Mouse (Mus musculus) ES-Bruce4 (cell line): ENCODE results near the gene E130114P18Rik. TPM values are rescaled to one million over a fixed set of nuclear protein-coding genes. Genes with fewer than 3 reads are reported as not detected.

Experiments used
- H3K27ac ChIP-seq: 2 replicates; pipeline ENCODE4 v1.5.1; 2012; ENCODE audit warnings: low read length, inconsistent platforms; ENCODE audit not compliant: insufficient read depth
- H3K27me3 ChIP-seq: 2 replicates; pipeline ENCODE4 v1.6.1; 2012; ENCODE audit warnings: mild to moderate bottlenecking, low read length, inconsistent platforms; ENCODE audit not compliant: control insufficient read depth, poor library complexity, insufficient read depth, severe bottlenecking
- H3K36me3 ChIP-seq: 2 replicates; pipeline ENCODE4 v1.6.1; 2012; ENCODE audit warnings: inconsistent platforms, mild to moderate bottlenecking, low read length, moderate library complexity; ENCODE audit not compliant: control insufficient read depth, poor library complexity, insufficient read depth, severe bottlenecking
- H3K4me1 ChIP-seq: one replicate; pipeline ENCODE4 v1.8.1; 2011; ENCODE audit warnings: low read length; ENCODE audit not compliant: control insufficient read depth, insufficient read depth
- H3K4me3 ChIP-seq: 2 replicates; pipeline ENCODE4 v1.5.1; 2011; ENCODE audit warnings: low read depth, mild to moderate bottlenecking, low read length
- H3K9ac ChIP-seq: 2 replicates; pipeline ENCODE4 v1.6.1; 2012; ENCODE audit warnings: low read depth, mild to moderate bottlenecking, inconsistent platforms; ENCODE audit not compliant: poor library complexity, severe bottlenecking
- H3K9me3 ChIP-seq: replicated peaks from 2 replicates; pipeline ENCODE4 v1.6.1; 2012; ENCODE audit warnings: mild to moderate bottlenecking, low read length, inconsistent platforms; ENCODE audit not compliant: control insufficient read depth, poor library complexity, insufficient read depth, severe bottlenecking
- CTCF ChIP-seq: IDR thresholded peaks from one replicate; pipeline ENCODE4 v1.8.1; 2011; ENCODE audit warnings: low read depth, low read length
- EP300 ChIP-seq: IDR thresholded peaks from 2 replicates; pipeline ENCODE4 v1.6.1; 2011; ENCODE audit warnings: low read depth, low read length; ENCODE audit not compliant: insufficient read depth
- POLR2A ChIP-seq: IDR thresholded peaks from one replicate; pipeline ENCODE4 v1.8.1; 2011; ENCODE audit warnings: low read length; ENCODE audit not compliant: insufficient read depth
- polyA plus RNA-seq: library from polyadenylated mRNA; stranded (reverse); fragments of >200 nt; gene quantifications from 2 replicates; pipeline ENCODE4 v1.2.4, GENCODE M21; 2011; ENCODE audit warnings: low read depth; ENCODE audit not compliant: missing spikeins, insufficient read depth, insufficient read length

The E130114P18Rik gene
- polyA plus RNA-seq, 1 experiment: not detected

DNA sequence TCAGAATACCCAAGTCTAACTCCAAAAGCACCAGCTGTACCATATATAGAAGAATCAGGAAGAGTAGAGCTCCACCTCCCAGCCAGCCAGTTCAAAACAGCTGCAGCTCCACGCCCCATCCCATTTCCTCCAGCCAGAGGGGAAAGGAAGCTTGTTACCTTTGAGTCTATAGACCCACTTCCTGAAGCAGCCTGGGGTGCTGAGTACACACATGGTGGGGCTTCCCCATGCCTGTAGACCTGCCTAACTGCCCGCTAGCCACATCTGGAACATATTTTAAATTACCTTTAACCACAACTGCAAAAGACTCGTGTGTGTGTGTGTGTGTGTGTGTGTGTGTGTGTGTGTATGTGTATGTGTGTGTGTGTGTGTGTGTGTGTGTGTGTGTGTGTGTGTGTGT lies 120.3 kb downstream of the E130114P18Rik start:
- Histone ChIP-seq H3K9me3 (no peaks in the 10 kb centered on the region), H3K27me3 (no peaks in the 10 kb centered on the region), H3K36me3 (no peaks in the 10 kb centered on the region), H3K4me3 (no peak overlapping the region), H3K27ac (no peak overlapping the region), H3K4me1 (no peaks in the 10 kb centered on the region), H3K9ac (no peak overlapping the region)
- TF ChIP-seq POLR2A (no peak), CTCF (no peak), EP300 (no peak)

DNA sequence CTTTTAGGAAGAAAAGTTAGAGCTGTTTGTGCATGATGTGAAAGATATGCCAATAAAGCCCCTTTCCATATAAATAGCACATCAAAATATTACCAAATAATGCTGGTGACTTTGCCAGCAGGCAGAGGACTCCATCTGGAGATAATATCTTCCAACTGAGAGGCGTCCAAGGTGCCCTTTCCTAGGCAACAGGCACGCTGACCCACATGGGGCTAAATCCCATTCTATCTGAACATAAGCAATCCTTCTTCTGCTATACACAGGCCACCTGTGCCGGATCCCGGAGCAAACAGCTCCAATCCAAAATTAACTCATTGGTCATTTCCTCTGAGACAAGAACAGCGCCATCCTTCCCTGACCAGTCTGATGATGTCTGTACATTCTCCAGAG lies 128.3 kb downstream of the E130114P18Rik start:
- TF ChIP-seq CTCF (no peak), EP300 (no peak), POLR2A (no peak)
- Histone ChIP-seq H3K4me3 (no peak overlapping the region), H3K36me3 (no peaks in the 10 kb centered on the region), H3K9me3 (no peaks in the 10 kb centered on the region), H3K9ac (no peak overlapping the region), H3K4me1 (no peaks in the 10 kb centered on the region), H3K27ac (no peak overlapping the region), H3K27me3 (no peaks in the 10 kb centered on the region)

DNA sequence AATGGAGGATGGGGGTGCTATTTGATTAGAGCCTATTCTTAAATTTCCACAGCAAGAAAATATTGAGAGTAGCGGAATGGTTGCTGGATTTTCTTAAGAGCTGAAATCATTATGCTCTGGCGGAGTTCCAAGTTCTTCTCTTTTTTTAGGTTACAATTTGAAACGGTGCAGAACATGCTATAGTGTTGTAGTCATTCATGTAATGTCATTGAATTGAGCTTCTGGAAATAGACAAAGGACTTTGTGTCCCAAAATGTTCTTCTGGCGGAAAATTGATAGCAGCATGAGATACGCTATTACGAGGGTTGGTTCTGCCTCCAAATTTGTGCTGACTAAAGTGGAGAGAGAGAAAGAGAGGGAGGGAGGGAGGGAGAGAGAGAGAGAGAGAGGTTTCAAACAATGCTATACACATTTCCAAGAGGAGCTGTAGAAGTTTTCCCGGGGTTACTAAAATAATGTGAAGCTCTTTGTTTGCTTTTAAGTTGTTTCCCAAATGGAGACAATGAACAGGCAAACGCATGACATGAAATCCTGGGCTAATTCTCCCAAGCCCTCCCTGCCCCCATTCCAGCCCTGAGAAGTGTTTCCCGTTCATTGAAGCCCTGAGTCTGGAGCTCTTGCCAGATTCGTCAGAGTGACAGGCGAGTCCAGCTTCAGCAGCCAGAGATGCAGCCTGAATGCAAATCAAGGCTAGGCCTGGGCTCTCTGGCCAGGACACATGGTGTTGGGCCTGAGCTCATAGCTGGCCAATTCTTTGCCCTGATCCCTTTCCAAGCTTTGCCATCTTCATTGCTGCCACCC lies 128.9 kb downstream of the E130114P18Rik start:
- no peaks in the 10 kb centered on the region for H3K9me3 ChIP-seq
- no peak overlapping the region for H3K27ac ChIP-seq
- TF ChIP-seq EP300: no peak
- no peak for TF ChIP-seq POLR2A
- no peak for TF ChIP-seq CTCF
- H3K36me3 ChIP-seq: no peaks in the 10 kb centered on the region
- H3K9ac ChIP-seq: no peak overlapping the region
- H3K27me3 ChIP-seq: no peaks in the 10 kb centered on the region
- H3K4me1 ChIP-seq: no peaks in the 10 kb centered on the region
- no peak overlapping the region for H3K4me3 ChIP-seq

DNA sequence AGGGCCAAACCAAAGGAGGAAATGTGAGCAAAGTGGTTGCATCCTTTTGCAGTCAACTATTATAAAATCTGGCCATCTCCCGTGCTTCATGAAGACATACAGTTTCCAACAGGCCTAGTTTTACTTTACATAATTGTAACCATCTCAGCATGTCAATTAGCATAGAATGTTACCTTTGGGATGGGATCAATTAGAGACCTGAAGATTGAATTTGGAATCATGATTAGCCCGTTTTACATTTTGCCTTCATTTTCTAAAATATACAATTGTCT lies 129.5 kb downstream of the E130114P18Rik start:
- Histone ChIP-seq H3K4me3 (no peak overlapping the region), H3K27me3 (no peaks in the 10 kb centered on the region), H3K4me1 (no peaks in the 10 kb centered on the region), H3K36me3 (no peaks in the 10 kb centered on the region), H3K27ac (no peak overlapping the region), H3K9ac (no peak overlapping the region), H3K9me3 (no peaks in the 10 kb centered on the region)
- TF ChIP-seq EP300: no peak
- TF ChIP-seq CTCF: no peak
- no peak for TF ChIP-seq POLR2A

DNA sequence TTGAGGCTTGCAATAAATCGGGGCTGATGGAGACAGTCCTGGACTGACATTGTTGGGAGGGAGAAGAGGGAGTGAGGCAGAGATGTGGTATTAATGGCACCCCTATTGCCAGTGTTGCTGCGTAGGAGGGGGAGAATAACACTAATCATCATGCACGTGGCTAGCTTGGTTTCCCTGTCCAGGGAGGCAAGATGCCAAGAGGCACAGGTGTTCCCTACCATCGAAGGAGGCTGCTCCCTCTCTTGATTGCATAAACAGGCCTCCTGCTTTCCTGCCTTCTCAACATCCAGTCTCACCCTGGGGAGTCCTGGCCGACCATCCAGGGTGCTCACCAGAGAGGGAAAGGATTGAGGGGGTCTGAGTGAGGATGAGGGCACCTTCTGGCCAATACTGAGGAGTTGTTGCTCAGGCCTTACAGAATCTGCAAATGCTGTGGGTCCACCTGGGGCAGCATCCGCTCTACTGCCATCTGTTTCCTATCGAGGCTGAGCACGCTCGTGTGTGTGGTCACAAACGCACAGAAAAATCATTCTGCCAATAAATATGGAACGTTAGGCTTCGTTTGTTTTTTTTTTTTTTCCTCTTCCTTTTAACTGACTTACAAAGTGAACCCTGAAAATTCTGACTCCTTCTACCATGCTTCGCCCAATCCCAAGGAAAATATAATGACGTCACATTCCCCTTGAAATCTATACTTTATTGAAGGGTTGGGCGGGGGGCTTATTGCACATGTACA lies 130.0 kb downstream of the E130114P18Rik start:
- no peaks in the 10 kb centered on the region for H3K4me1 ChIP-seq
- H3K27ac ChIP-seq: no peak overlapping the region
- H3K4me3 ChIP-seq: no peak overlapping the region
- H3K9me3 ChIP-seq: no peaks in the 10 kb centered on the region
- no peak for TF ChIP-seq POLR2A
- no peak for TF ChIP-seq EP300
- no peak for TF ChIP-seq CTCF
- no peaks in the 10 kb centered on the region for H3K27me3 ChIP-seq
- no peaks in the 10 kb centered on the region for H3K36me3 ChIP-seq
- no peak overlapping the region for H3K9ac ChIP-seq

DNA sequence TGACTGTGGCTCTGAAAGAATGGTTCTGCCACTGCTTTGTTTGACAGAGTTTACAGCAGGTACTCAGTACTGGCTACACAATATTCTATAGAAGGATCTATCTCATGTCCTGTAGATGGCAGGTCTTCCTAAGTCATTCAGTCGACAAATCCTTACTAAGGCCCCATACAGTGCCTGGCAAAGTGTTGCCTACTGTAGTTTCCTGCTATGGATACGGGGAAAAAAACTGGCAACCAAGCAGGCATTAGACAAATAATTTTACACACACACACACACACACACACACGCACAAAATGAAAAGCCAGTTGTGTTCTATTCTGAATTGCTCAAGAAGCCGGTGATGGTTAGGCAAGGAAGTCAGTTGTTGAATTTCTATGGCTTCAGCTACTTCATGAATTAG lies 130.6 kb downstream of the E130114P18Rik start:
- Histone ChIP-seq H3K9me3 (no peaks in the 10 kb centered on the region), H3K9ac (no peak overlapping the region), H3K4me1 (no peaks in the 10 kb centered on the region), H3K4me3 (no peak overlapping the region), H3K27me3 (no peaks in the 10 kb centered on the region), H3K36me3 (no peaks in the 10 kb centered on the region), H3K27ac (no peak overlapping the region)
- no peak for TF ChIP-seq EP300
- no peak for TF ChIP-seq POLR2A
- TF ChIP-seq CTCF: no peak
